9 mouse cellular contexts compared by ENCODE assay signal in genomic region chr2:160734331-160734730, GRCm38 (mm10). TPM values are rescaled to one million over a fixed set of nuclear protein-coding genes. Genes with fewer than 3 reads are reported as not detected.
DNase-seq lines count a peak whose midpoint lies in the region; ATAC-seq and TF ChIP-seq lines count a peak whose summit lies in the region.
"Had no signal": no experiment of that assay in that cellular context is flagged by ENCODE, and none has a peak within 500 bp of the region (broad histone marks: within the 10 kb centered on the region; RNA-seq: fewer than 3 reads in every experiment).

No protein-coding gene starts in this region.

- peaks cover 36% of the 10 kb centered on the region for H3K36me3 ChIP-seq in lung, embryonic 14.5 days (ENCODE audit: insufficient read depth)
- no peaks in the 10 kb centered on the region; the same call in 1 of the 2 replicates for H3K36me3 ChIP-seq in intestine, embryonic 16.5 days (ENCODE audit: control insufficient read depth, insufficient read depth, low read length)

- H3K27me3 ChIP-seq in lung, embryonic 14.5 days (ENCODE audit: insufficient read depth, low read length), result no peaks in the 10 kb centered on the region
- H3K27me3 ChIP-seq in intestine, embryonic 16.5 days (replicated peaks; ENCODE audit: control insufficient read depth, insufficient read depth, low read length), result no peaks in the 10 kb centered on the region

- no peak for TF ChIP-seq CTCF in lung, embryonic 14.5 days (IDR thresholded peaks at IDR 0.05; ENCODE audit: low read depth)

- H3K4me1 ChIP-seq in lung, embryonic 14.5 days (ENCODE audit: insufficient read depth), result peaks cover 20% of the 10 kb centered on the region
- peaks cover 43% of the 10 kb centered on the region for H3K4me1 ChIP-seq in intestine, embryonic 16.5 days (ENCODE audit: control insufficient read depth, insufficient read depth, low read length)

- no peak overlapping the region for H3K9ac ChIP-seq in lung, embryonic 14.5 days
- no peak overlapping the region for H3K9ac ChIP-seq in intestine, embryonic 16.5 days (ENCODE audit: low read depth, low read length)

- 84% methylated on average over 3 of the region's 3 CpGs for WGBS in lung, embryonic 14.5 days
- WGBS in intestine, embryonic 16.5 days, result 84% methylated on average over 3 of the region's 3 CpGs

- H3K4me2 ChIP-seq in lung, embryonic 14.5 days, result peak overlapping the region; percentile 93
- H3K4me2 ChIP-seq in intestine, embryonic 16.5 days (ENCODE audit: low read depth, low read length), result no peak overlapping the region

- DNase-seq in cerebellum, adult 11-12 months, result peak; percentile 13
- DNase-seq in lung, embryonic 14.5 days, result no peak
- DNase-seq in lung, adult 18-20 months, result no peak
- peak; percentile 67 for DNase-seq in thymus, postnatal 0 days (ENCODE audit: low spot score)
- DNase-seq in adrenal gland, adult 18-20 months (ENCODE audit: low spot score in 2 of 2), result no peak
- DNase-seq in left cerebral cortex, adult 9 months (ENCODE audit: low spot score in 2 of 2), result no peak
- DNase-seq: cerebellum, postnatal 14 days had no signal

- H3K9me3 ChIP-seq in lung, embryonic 14.5 days (ENCODE audit: low read depth, low read length), result no peaks in the 10 kb centered on the region
- no peaks in the 10 kb centered on the region for H3K9me3 ChIP-seq in intestine, embryonic 16.5 days (ENCODE audit: control insufficient read depth, low read length)

- no peak for ATAC-seq in cerebellum, adult (ENCODE audit: insufficient number of reproducible peaks, low FRiP score, low TSS enrichment)
- ATAC-seq in lung, embryonic 14.5 days (ENCODE audit: insufficient read depth), result no peak
- no peak for ATAC-seq in intestine, embryonic 16.5 days

- no peak overlapping the region for H3K4me3 ChIP-seq in lung, embryonic 14.5 days (ENCODE audit: low read depth, low read length)
- no peak overlapping the region for H3K4me3 ChIP-seq in intestine, embryonic 16.5 days (ENCODE audit: low read length)

- H3K27ac ChIP-seq in lung, embryonic 14.5 days (ENCODE audit: low read depth), result no peak overlapping the region
- 0 out of 2 replicates have a peak overlapping the region, but pooled peaks have one; percentile 11 for H3K27ac ChIP-seq in intestine, embryonic 16.5 days (ENCODE audit: low read length)

RNA-seq across cellular contexts. Expression of gene Plcg1, which starts 3.2 kb away (rescaled TPM):
- polyA plus RNA-seq in lung, embryonic 14.5 days (2014; fragmentation: Nextera tagmentation; extraction: Ambion mirVana), result 61.3 and 68.8 TPM in 2 replicates
- polyA plus RNA-seq in intestine, embryonic 16.5 days (2015; fragmentation: Nextera tagmentation; extraction: Ambion mirVana), result 16.5 and 20.0 TPM in 2 replicates
- polyA plus RNA-seq in thymus, postnatal 0 days (2015; fragmentation: Nextera tagmentation; extraction: Ambion mirVana), result 39.5 and 49.3 TPM in 2 replicates
- 10 to 100 TPM; 39.4 to 56.8 TPM for total RNA-seq in adrenal gland, adult 18-20 months (2021)

Comparison
In these comparisons a context has a peak if more than half of its experiments do, and no peak if none do; other contexts are left out.
1. DNase-seq: peak in cerebellum, adult 11-12 months (single experiment) and thymus, postnatal 0 days (single experiment); none in lung, embryonic 14.5 days (single experiment), lung, adult 18-20 months (0 of 2), adrenal gland, adult 18-20 months (0 of 2) and left cerebral cortex, adult 9 months (0 of 2).